Mouse (Mus musculus): ENCODE measurements around the gene Gtf3c2. TPM values are rescaled to one million over a fixed set of nuclear protein-coding genes. Genes with fewer than 3 reads are reported as not detected.

Gene Gtf3c2
- polyA plus RNA-seq, 1 experiment from 2014 or later: 46.1 TPM

GRCm38 (mm10) chr5:31153516-31154151 lies 26.3 kb downstream of the Gtf3c2 start:
- DNase-seq (ENCODE audit: low spot score): no peak

DNA sequence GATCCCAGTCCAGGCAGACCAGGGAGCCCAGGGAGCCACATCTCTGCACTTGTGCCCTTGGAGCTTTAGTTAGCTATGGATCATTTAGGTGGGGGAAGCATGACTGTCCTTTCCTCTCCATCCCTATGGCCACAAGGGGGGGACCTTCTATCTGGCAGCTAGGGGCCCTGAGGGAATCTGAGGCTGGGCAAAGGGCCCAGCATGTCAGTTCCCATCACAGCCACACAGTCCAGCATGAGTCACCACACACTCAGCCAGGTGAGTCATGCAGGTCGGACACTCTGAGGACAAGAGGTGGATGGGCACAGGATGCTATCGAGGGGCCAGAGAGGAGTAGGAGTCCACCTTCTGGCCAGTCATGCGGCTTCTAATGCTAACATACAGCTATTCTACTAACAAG lies 28.2 kb downstream of the Gtf3c2 start:
- no peak for DNase-seq (ENCODE audit: low spot score)

- no peak for DNase-seq (ENCODE audit: low spot score)
These were observed 30.2 kb downstream of the Gtf3c2 start for GRCm38 (mm10) chr5:31149781-31150180.

- no peak for DNase-seq (ENCODE audit: low spot score)
These were observed 40.9 kb downstream of the Gtf3c2 start for GRCm38 (mm10) chr5:31138968-31139425.

GRCm38 (mm10) chr5:31138241-31138967 lies 41.5 kb downstream of the Gtf3c2 start, which contains the start of gene Ucn:
TSS of gene Ucn (minus strand) at chr5:31138829.
- no peak for DNase-seq (ENCODE audit: low spot score)

DNA sequence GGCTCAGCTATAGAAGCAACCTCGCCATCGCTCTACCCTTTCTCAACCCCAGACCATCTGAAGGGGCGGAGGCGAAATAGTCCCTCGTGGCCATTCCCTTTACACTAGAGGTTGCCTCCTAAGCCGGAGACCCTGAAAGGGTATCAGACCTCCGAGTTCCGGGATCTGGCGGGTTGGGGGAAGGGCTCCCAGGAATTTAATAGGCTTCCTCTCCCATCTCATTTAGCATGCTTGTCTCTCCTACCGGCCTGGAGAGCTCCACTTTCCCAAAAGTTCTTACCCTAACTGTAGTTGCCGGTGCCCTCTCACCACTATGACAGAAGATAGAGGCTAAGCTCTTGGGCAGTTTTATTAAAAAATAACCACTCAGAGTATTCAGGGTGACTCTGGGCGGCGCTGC lies 42.3 kb downstream of the Gtf3c2 start:
- DNase-seq (ENCODE audit: low spot score): no peak

DNA sequence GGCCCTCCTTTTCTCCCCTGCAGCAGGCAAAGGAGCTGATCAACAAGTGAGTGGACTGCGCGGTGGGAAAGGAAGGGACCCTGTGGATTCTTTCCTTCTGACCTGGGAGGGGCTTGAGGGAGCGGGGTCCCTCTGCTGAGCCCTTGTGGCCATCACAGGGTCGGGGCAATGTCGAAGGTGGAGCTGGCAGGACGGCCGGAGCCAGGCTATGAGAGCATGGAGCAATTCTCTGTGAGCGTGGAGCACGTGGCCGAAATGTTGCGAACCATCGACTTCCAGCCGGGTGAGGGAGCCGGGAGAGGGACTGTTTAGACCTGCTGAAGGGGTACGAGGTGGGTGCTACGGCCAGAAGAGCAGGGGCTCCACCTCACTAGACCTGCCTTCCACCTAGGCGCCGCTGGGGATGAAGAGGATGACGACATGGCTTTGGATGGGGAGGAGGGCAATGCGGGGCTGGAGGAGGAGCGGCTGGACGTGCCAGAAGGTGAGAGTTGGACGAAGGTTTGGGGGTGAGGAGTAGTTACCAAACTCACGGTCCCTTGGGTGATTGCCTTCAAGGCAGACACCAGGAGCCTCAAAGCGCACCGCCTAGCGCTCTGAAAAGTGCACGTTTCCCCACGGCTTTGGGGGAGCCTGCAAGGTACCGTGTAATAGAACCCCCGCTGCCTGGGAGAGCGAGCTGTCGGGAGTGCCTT lies 43.1 kb downstream of the Gtf3c2 start:
- DNase-seq (ENCODE audit: low spot score): no peak

DNA sequence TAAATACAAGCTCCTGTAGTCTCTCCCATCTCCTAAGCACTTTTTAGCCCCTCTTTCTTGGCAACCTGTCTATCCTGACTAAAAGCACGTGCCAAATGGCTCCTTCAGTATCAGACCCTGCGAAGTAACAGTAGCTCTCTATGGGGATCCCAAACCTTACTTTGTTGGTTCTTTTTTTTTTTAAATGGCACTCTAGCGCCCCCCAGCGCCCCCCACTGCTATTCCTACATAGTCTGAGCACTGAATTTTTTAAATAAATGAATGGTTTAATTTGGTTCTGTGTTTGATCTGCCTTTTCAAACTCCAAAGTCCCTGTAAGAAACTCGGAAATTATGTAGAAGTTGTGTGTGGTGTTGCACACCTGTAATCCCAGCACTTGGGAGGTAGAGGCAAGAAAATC lies 53.9 kb downstream of the Gtf3c2 start:
- no peak for DNase-seq (ENCODE audit: low spot score)

- no peak for DNase-seq (ENCODE audit: low spot score)
These were observed 56.5 kb downstream of the Gtf3c2 start for GRCm38 (mm10) chr5:31123481-31123880.

- DNase-seq (ENCODE audit: low spot score): no peak
These were observed 58.8 kb downstream of the Gtf3c2 start for GRCm38 (mm10) chr5:31121111-31121510.

DNA sequence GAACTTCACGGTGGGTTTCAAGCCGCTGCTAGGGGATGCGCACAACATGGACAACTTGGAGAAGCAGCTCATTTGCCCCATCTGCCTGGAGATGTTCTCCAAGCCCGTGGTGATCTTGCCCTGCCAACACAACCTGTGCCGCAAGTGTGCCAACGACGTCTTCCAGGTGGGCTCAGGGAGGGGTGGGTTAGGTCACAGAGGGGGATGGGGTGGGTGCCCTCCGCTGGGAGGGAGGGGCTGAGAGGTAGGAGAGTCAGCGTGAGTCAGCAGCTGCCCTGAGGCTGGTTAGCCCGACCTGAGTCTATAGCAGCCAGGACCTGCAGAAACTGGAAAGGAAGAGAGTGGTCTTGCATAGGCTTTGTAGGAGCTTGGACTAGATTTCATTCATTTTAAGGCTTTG lies 63.0 kb downstream of the Gtf3c2 start:
- DNase-seq (ENCODE audit: low spot score): no peak

DNA sequence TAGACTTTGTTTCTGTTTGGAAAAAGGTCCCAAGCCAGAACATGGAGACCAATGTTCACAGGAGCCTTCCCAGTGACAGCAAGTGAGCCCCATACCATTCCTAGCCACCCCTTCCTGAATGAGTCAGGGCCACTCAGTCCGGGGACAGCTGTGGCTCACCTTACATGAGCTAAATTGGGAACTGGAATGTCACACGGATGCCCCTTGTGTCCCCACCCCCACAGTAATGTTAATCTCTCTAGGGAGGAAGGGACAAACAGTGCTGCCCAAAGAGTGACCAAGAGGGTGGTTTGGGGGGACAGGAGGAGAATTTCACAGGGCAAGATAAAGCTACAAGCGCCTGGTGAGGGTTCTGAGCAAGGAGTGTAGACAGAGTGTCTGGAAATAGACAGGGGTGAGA lies 63.6 kb downstream of the Gtf3c2 start, which contains the start of gene Trim54:
Gene Trim54, plus strand, starts transcription at position 359 of the 400 bp plus-strand sequence.
- no peak for DNase-seq (ENCODE audit: low spot score)

- peak; percentile 26 for DNase-seq (ENCODE audit: low spot score)
These were observed 69.2 kb downstream of the Gtf3c2 start for GRCm38 (mm10) chr5:31110781-31111180.

- no peak for DNase-seq (ENCODE audit: low spot score)
These were observed 71.9 kb downstream of the Gtf3c2 start, which contains the start of gene Slc30a3 for GRCm38 (mm10) chr5:31108000-31108490. TSS of gene Slc30a3 (minus strand) at chr5:31108237.

Other genes starting within 250 kb of the Gtf3c2 start
- gene Cgref1, start 234.6 kb downstream of the Gtf3c2 start, polyA plus RNA-seq (2015; fragmentation: Nextera tagmentation; extraction: Ambion mirVana): 0.70 and 0.71 TPM in 2 replicates
- 141 and 156 TPM in 2 replicates for gene Preb, start 219.8 kb downstream of the Gtf3c2 start, polyA plus RNA-seq (2015; fragmentation: Nextera tagmentation; extraction: Ambion mirVana)
- gene Tcf23, start 211.5 kb downstream of the Gtf3c2 start, polyA plus RNA-seq (2015; fragmentation: Nextera tagmentation; extraction: Ambion mirVana): 0.03 and 0.04 TPM in 2 replicates
- 123 and 132 TPM in 2 replicates for gene Atraid, start 131.8 kb downstream of the Gtf3c2 start, polyA plus RNA-seq (2015; fragmentation: Nextera tagmentation; extraction: Ambion mirVana)
- gene Slc5a6, start 131.2 kb downstream of the Gtf3c2 start, polyA plus RNA-seq (2015; fragmentation: Nextera tagmentation; extraction: Ambion mirVana): 7.0 and 8.7 TPM in 2 replicates
- gene Cad, start 125.4 kb downstream of the Gtf3c2 start, polyA plus RNA-seq (2015; fragmentation: Nextera tagmentation; extraction: Ambion mirVana): 15.3 and 16.8 TPM in 2 replicates
- not detected in 2 replicates for gene Dnajc5g, start 73.9 kb downstream of the Gtf3c2 start, polyA plus RNA-seq (2015; fragmentation: Nextera tagmentation; extraction: Ambion mirVana)
- 0.07 and 0.30 TPM in 2 replicates for gene Slc30a3, start 71.9 kb downstream of the Gtf3c2 start, polyA plus RNA-seq (2015; fragmentation: Nextera tagmentation; extraction: Ambion mirVana)
- 0.14 and 0.16 TPM in 2 replicates for gene Trim54, start 63.4 kb downstream of the Gtf3c2 start, polyA plus RNA-seq (2015; fragmentation: Nextera tagmentation; extraction: Ambion mirVana)
- not detected in 2 replicates for gene Ucn, start 41.3 kb downstream of the Gtf3c2 start, polyA plus RNA-seq (2015; fragmentation: Nextera tagmentation; extraction: Ambion mirVana)
- 17.1 and 21.9 TPM in 2 replicates for gene Mpv17, start 25.9 kb downstream of the Gtf3c2 start, polyA plus RNA-seq (2015; fragmentation: Nextera tagmentation; extraction: Ambion mirVana)
- gene Gm29609, start 233 bp downstream of the Gtf3c2 start, polyA plus RNA-seq (2015; fragmentation: Nextera tagmentation; extraction: Ambion mirVana): 0.57 and 0.88 TPM in 2 replicates
- gene Snx17, start 13.1 kb upstream of the Gtf3c2 start, polyA plus RNA-seq (2015; fragmentation: Nextera tagmentation; extraction: Ambion mirVana): 126 and 144 TPM in 2 replicates
- 73.6 and 80.4 TPM in 2 replicates for gene Eif2b4, start 13.3 kb upstream of the Gtf3c2 start, polyA plus RNA-seq (2015; fragmentation: Nextera tagmentation; extraction: Ambion mirVana)
- gene Zfp513, start 22.2 kb upstream of the Gtf3c2 start, polyA plus RNA-seq (2015; fragmentation: Nextera tagmentation; extraction: Ambion mirVana): 7.0 TPM in 2 replicates
- gene Ppm1g, start 40.5 kb upstream of the Gtf3c2 start, polyA plus RNA-seq (2015; fragmentation: Nextera tagmentation; extraction: Ambion mirVana): 131 and 140 TPM in 2 replicates
- gene Nrbp1, start 60.7 kb upstream of the Gtf3c2 start, polyA plus RNA-seq (2015; fragmentation: Nextera tagmentation; extraction: Ambion mirVana): 109 and 116 TPM in 2 replicates
- gene Gm9970, start 61.1 kb upstream of the Gtf3c2 start, polyA plus RNA-seq (2015; fragmentation: Nextera tagmentation; extraction: Ambion mirVana): 0.64 and 0.67 TPM in 2 replicates
- gene Krtcap3, start 71.5 kb upstream of the Gtf3c2 start, polyA plus RNA-seq (2015; fragmentation: Nextera tagmentation; extraction: Ambion mirVana): 21.8 and 23.9 TPM in 2 replicates
- gene Ift172, start 111.0 kb upstream of the Gtf3c2 start, polyA plus RNA-seq (2015; fragmentation: Nextera tagmentation; extraction: Ambion mirVana): 10.6 and 12.9 TPM in 2 replicates
- gene Fndc4, start 115.9 kb upstream of the Gtf3c2 start, polyA plus RNA-seq (2015; fragmentation: Nextera tagmentation; extraction: Ambion mirVana): 2.0 and 2.5 TPM in 2 replicates
- 0.04 and 0.06 TPM in 2 replicates for gene Gckr, start 117.3 kb upstream of the Gtf3c2 start, polyA plus RNA-seq (2015; fragmentation: Nextera tagmentation; extraction: Ambion mirVana)

All from thymus, postnatal 0 days (tissue).